Mouse (Mus musculus): ENCODE results near the gene Zbtb17. TPM values are rescaled to one million over a fixed set of nuclear protein-coding genes. Genes with fewer than 3 reads are reported as not detected.
A peak's percentile ranks its signal among the peaks of the same experiment; 100 is the strongest.

Gene Zbtb17
- total RNA-seq, 2 experiments from 2014 or later = 31.1 to 32.6 TPM

DNA sequence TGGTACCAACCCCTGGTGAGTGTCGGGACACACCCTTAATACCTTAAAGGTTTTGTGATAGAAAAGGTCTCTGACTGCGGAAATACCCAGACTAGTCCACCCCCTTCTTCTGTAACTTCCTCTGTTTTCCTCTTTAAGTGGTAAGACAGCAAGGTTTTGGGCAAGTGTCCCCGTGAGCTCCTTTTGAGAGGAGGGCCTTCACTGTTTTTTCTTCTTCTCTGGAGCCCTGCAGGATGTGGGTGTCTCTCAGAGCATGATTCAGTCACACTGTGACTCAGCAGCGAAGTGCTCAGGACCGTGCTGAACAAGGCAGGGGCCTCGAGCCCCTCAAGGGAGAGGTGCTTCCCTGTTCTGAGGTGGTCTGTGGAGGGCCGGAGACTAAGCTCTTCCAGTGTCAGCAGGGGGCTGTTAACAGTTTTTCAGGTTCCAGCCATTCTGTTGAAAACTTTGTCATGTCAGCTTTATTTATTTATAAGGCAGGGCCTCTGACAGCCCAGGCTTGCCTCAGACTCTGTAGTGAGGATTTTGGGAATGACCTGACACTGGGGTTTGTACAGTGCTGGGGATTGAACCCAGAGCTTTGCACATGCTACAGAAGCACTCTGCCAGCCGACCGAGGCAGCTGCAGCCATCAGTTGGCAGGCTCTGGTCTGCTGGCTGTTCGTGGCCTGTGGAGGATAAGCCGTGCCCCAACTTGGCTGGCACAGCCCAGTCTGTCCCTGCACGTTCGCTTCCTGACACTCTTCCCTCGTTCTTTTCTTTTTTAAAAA, 10.3 kb downstream of the Zbtb17 start:
- intact Hi-C loops (cut with DNase I) = no loop called here
- peak in 1 of 2 experiments; percentile 26 for DNase-seq (ENCODE audit: low spot score in 2 of 2)

DNA sequence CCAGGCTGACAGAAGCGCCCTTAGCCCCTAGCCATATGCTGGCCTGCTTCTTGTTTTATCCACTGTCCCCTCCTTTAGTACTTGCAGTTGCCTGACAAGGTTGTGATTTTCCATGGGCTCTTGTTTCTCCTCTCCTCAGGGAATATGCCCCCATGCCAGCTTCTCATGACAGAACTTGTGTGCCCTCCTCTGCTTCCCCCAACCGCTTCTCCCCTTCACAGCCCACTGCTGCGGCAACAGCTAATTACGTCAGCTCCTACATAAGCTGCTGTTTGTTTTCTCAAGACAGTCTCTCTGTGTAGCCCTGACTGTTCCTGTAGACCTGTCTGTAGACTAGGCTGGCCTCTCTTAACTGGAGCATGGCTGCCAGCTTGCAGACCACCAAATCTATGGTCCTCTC, 11.1 kb downstream of the Zbtb17 start:
- no peak for DNase-seq (ENCODE audit: low spot score in 2 of 2)
- intact Hi-C loops (cut with DNase I) = no loop called here

DNA sequence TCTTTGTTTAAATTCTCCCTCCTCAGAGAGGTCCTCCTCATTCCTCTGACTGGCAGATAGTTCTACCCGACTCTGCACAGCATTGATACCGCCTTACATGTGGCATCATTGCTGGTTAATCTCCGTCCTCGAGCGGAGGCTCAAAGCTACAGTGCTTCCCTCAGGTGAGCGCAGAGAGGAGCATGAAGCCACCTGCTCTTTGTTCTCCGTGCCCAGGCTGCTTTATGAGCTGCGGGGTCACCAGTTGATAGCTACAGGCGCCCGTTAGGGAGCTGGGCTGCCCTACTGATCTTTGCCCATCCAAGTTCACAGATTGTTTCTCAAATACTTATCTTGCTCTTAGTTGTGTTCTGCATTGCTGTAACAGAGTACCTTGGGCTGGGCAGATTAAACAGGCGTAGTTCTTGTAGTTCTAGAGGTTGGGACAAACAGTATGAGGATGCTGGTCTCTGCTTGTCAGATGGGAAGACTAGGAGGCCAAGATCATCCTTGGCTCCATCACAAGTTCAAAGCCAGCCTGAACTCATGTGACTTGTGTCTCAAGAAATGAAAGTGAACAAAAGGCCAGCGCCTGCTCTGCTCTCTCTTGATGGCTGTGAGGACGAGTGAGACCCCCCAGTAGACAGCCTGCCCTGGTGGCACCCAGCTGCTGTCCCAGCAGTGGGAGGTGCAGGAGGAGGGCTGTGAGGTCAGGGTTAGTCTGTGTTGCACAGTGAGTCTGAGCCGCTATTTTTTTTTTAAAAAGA, 11.9 kb downstream of the Zbtb17 start:
- intact Hi-C loops (cut with DNase I) = no loop called here
- no peak for DNase-seq (ENCODE audit: low spot score in 2 of 2)

DNA sequence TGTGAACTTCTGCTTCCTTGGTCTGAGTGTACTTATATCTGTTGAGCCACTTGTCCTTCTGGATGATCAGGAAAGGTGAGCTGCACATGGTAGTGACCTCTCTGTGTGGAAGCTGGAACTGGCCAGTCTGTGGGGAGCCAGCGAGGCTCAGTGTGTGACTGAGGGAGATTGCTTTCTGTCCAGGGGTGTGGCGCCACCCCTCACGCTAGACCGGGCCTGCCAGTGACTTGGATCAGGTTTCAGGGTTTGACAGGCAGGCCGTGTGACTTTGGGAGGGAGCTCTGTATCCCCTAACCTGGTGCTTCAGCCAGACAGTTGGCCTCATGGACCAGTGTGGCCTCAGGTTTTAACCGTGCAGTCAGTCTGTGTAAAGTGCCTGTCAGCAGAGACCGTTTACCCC, 13.8 kb downstream of the Zbtb17 start:
- DNase-seq (ENCODE audit: low spot score in 2 of 2) = no peak
- intact Hi-C loops (cut with DNase I) = no loop called here

DNA sequence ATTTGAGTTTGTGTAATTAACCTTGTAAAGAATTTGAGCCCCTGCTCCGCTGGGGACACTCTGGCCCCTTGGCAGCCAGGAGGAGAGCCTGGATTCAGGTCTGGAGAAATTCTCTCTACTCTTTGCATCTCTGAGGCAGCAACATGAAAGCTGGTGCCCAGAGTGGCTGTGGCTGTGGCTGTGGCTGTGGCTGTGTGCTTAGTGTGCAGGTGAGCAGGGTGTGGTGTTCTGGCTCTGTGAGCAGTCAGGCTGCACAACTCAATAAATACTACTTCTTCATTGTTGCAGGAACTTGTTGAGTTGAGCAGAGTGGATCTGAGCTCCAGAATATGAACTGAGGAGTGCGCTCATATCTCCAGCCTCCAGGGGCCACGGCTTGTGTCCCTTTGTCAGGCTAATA, 14.4 kb downstream of the Zbtb17 start:
- no peak for DNase-seq (ENCODE audit: low spot score in 2 of 2)
- intact Hi-C loops (cut with DNase I) = no loop called here

DNA sequence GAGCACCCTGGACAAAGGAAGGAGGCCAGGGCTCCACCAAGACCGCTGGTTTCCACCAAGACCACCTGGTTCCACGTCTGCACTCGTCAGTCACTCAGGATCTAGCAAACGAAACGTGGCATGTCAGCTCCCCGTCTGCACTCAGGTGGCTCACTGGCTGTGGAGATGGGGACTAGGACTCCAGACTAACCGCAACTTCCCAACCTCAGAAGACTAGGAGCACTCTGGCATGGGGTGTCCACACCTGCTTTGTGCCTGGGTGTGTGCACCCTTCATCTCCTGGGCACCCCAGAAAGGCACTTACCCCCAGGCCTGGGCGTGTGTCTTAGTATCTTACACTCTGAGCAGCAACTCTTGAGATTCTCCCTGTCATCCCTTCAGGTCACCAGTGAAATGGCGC, 15.3 kb downstream of the Zbtb17 start:
- DNase-seq (ENCODE audit: low spot score in 2 of 2) = no peak
- intact Hi-C loops (cut with DNase I) = no loop called here

DNA sequence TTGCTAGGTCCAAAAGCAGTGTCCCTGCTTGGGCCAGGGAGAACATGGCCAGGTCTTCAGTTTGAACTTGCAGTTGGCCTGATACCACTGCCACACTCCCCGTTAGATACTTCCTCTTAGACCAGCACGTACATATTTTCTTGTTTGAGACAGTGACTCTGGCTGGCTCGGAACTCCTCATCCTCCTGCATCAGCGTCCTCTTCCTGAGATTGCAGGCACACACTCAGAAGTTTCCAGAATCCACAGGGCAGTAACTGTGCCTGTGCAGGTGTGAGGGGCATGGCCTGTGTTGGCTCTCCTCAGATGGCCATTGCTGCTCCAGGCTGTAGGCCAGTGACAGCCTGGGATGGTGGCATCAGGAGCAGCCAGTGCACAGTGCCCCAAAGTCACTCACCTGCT, 16.0 kb downstream of the Zbtb17 start:
- intact Hi-C loops (cut with DNase I) = no loop called here
- DNase-seq (ENCODE audit: low spot score in 2 of 2) = no peak

DNA sequence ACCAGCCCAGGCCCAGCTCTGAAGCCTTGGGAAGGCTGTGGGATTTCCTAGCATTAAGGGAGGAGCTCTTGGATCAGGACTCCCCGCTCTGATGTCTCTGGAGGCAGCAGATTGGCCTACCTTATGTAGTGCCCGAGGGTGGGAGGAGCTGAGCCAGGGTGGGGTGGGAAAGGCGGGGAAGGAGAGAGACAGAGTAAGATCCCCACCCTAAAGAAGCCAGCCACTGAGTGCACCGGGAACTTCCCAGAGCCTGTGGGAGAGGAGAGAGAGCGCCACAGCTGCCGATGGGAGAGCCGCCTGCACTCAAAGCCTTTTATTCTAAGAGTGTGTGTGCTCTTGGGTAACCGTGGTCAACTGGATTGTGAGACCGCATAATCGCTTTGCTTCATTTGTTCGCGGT, 16.6 kb downstream of the Zbtb17 start:
- intact Hi-C loops (cut with DNase I) = no loop called here
- peak in 1 of 2 experiments; percentile 9 for DNase-seq (ENCODE audit: low spot score in 2 of 2)

DNA sequence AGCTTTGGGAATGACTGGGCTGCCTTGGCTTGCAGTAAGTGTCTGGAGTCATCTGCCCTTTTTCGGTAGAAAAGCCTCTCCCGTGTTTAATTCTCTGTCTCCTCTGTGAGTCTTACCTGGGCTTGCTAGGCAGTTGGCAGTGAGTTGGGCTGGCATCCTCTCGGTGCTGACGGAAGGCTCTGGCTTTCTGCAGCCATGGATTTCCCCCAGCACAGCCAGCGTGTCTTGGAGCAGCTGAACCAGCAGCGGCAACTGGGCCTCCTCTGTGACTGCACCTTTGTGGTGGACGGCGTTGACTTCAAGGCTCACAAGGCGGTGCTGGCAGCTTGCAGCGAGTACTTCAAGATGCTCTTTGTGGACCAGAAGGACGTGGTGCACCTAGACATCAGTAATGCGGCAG, 17.1 kb downstream of the Zbtb17 start:
- intact Hi-C loops (cut with DNase I) = no loop called here
- no peak for DNase-seq (ENCODE audit: low spot score in 2 of 2)

DNA sequence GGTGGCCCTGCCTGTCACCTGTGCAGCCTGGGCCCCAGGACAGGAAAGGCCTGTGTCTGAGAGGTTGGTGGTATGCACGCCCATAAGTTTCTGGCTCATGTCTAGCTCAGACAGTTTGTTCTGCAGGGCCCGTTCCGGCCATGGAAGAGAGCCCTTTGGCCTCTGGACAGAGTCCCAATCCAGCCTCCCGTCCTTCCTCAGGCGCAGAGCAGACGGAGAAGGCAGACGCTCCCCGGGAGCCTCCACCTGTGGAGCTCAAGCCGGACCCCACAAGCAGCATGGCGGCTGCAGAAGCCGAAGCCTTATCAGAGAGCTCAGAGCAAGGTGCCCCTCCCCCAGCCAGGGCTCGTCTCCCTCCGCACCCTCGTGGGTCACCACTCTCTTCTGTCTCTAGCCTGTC, 19.0 kb downstream of the Zbtb17 start:
- no peak for DNase-seq (ENCODE audit: low spot score in 2 of 2)
- intact Hi-C loops (cut with DNase I) = no loop called here

DNA sequence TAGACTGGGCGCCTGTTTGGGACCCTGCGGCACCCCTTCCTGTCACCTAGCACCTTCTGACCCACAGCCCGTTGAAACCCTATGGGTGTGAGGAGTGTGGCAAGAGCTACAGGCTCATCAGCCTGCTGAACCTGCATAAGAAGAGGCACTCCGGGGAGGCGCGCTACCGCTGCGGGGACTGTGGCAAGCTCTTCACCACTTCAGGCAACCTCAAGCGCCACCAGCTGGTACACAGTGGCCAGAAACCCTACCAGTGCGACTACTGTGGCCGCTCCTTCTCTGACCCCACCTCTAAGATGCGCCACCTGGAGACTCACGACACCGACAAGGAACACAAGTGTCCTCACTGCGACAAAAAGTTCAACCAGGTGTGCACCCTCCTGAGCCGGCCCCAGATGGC, 20.3 kb downstream of the Zbtb17 start:
- intact Hi-C loops (cut with DNase I) = no loop called here
- no peak for DNase-seq (ENCODE audit: low spot score in 2 of 2)

DNA sequence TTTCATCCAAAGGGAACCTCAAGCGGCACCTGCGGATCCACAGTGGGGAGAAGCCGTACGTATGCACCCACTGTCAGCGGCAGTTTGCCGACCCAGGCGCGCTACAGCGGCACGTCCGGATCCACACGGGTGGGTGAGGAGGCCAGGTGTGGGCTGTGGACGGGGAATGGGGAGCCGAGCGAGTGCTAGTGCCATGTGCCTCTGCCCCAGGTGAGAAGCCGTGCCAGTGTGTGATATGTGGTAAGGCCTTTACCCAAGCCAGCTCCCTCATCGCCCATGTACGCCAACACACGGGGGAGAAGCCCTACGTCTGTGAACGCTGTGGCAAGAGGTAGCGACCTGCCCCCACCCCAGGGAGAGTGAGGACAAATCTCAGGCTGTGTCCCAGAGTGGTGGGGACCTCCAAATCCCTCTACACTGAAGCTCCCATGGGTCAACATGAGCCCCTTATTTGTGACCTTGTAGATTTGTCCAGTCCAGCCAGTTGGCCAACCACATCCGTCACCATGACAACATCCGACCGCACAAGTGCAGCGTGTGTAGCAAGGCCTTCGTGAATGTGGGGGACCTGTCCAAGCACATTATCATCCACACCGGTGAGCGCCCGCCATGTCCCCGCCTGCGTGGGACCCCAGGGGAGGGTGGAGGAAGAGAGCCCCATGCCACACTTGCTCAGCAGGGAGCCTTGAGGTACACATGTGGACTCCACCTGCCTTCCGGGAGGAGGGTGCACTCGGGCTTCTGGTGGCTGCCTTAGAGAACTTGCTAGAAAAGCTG, 21.2 kb downstream of the Zbtb17 start:
- intact Hi-C loops (cut with DNase I) = no loop called here
- DNase-seq (ENCODE audit: low spot score in 2 of 2) = no peak

DNA sequence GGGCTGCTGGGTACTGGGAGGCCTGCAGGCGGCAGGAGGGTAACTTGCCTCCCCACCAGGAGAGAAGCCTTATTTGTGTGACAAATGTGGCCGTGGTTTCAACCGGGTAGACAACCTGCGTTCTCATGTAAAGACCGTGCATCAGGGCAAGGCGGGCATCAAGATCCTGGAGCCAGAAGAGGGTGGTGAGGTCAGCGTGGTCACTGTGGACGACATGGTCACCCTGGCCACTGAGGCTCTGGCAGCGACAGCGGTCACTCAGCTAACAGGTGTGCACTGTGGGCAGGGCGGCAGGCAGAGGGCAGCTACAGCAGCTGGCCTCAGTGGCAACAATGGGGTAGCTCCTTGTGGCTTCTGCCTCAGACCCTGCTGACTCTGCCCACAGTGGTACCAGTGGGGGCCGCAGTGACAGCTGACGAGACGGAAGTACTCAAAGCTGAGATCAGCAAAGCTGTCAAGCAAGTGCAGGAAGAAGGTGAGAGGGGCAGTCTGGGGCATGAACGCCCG, 21.9 kb downstream of the Zbtb17 start:
- DNase-seq (ENCODE audit: low spot score in 2 of 2) = peak in 1 of 2 experiments; percentile 7
- intact Hi-C loops (cut with DNase I) = no loop called here

DNA sequence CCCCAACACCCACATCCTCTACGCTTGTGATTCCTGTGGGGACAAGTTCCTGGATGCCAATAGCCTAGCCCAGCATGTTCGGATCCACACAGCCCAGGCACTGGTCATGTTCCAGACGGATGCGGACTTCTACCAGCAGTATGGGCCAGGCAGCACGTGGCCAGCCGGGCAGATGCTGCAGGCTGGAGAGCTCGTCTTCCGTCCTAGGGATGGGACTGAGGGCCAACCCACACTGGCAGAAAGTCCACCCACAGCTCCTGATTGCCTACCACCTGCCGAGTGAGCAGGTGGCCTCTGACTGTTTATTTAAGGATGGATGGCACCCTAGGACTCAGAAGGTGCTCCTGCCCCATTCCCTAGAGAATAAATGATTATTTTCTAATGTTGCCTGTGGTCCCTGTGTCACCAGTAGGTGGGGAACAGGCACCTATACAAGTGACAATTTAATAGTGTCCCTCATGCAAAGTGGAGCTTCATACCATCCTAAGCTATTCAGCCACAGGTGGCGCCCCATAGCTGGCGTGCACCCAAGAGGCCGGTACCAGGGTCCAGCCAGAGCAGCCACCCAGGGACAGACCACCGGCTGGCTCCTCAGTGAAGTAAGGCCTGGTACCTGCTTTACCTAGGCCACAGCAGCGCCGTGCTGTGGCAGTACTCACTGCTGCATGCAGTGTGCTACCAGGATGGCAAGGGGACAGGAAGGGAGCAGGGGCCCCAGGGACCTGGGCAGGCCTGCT, 22.6 kb downstream of the Zbtb17 start:
- peak in 1 of 2 experiments; percentile 4 for DNase-seq (ENCODE audit: low spot score in 2 of 2)
- intact Hi-C loops (cut with DNase I) = no loop called here

DNA sequence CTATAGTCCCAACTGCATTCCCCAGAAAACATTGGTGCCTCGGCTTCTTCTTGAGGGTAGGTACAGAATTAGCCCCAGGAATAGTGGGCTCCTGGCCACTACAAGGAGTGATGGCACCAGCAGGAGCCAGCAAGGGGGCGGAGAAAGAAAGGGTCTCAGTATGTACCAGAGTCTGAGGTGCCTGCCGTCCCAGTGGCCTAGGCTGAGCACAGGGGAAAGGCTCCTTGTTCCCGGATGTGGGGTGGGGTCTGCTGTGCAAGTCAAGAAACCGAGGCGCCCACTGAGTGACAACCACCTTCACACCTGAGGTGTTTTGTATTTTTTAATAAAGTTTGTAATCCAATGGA, 23.1 kb downstream of the Zbtb17 start:
- no peak for DNase-seq (ENCODE audit: low spot score in 2 of 2)
- intact Hi-C loops (cut with DNase I) = no loop called here

DNA sequence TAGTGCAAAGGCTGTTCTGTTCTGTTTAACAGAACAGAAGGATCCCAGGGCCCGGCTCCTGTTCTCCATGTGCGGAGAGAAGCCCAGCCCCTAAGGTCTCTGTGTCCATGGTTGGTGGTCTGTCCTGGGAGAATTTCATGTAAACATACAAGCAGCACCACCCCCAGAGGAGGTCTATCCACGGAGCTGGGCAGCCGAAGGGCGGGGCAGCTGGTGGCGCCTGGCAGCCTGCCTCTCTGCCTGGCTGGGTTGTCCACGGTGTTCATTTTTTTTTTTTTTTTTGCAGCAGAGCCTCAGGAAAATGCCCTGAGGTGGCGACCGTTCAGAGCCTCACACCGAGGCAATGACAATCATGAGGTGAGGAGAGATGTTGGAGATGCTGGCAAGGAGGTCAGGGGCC, 24.1 kb downstream of the Zbtb17 start:
- DNase-seq (ENCODE audit: low spot score in 2 of 2) = peak in 1 of 2 experiments; percentile 12
- intact Hi-C loops (cut with DNase I) = no loop called here

DNA sequence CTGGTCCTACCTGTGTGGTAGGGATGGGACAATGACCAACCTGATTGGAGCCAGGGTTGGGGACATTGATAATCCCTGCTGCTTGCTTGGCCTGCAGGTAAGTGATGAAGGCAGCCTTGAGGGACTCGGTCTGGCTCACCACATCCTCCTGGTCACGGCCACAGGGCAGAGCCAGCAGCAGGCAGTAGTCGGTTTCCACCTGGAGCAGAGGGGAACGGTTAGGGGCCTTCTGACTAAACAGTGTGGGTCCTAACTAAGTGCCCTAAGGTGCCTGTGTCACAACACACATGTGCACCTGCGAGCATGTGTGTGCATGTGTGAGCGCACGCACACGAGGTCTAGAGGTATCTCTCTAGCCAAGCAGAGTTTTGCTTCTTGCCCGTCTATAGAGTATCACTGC, 24.9 kb downstream of the Zbtb17 start:
- peak in 1 of 2 experiments; percentile 6 for DNase-seq (ENCODE audit: low spot score in 2 of 2)
- intact Hi-C loops (cut with DNase I) = no loop called here

DNA sequence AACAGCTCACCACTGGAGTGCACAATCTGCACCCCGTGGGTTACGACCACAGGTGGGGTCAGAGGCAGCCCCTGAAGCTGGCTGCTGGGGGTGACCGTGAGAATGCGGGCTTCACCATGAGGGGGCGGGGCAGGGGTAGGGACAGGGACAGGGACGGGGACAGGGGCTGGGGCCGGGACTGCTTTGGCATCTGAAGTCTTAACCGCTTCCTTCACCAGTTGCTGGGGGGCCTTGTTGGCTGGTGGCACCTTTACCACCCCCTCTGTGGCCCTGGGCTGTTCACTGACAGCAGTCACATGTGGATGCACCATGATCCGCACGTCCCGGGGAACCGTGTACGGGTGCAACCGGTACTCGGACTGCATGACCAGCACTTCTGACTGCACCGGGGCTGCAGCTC, 27.0 kb downstream of the Zbtb17 start:
- no peak for DNase-seq (ENCODE audit: low spot score in 2 of 2)
- intact Hi-C loops (cut with DNase I) = no loop called here

DNA sequence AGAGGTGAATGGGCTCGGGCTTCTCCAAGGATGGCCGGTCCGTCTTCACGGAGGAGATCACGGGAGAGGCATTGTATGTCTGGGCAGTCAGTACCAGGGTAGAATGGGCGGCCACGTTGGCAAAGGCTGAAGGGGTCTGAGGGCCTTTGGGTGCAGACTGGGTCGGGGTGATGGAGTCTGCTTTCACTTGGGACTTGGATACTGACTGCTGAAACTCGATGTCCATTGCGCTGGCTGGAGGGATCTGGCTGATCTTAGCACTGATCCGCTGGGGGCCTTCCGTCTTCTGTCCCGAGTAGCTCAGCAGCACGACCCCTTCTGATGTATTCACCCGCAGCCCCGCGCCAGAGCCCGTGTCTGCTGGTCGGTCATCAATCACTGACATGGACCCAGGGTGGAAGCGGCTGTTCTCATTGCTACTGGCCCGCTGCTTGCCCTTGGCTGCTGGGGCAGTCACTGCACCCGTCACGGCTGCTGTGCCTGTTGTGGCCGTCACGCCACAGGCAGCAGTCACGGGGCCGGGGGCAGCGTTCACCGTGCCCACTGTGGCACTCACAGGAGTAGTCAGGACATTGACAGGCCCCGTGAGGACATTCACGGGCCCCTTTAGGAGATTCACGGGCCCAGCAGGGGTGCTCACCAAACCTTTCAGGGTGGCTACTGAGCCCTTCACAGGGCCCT, 28.3 kb downstream of the Zbtb17 start:
- peak in 1 of 2 experiments; percentile 3 for DNase-seq (ENCODE audit: low spot score in 2 of 2)
- intact Hi-C loops (cut with DNase I) = no loop called here

Measured in left cerebral cortex, postnatal 14 days (tissue).